Mouse (Mus musculus): ENCODE data around the gene Cdc6. TPM values are rescaled to one million over a fixed set of nuclear protein-coding genes. Genes with fewer than 3 reads are reported as not detected.
A peak's percentile ranks its signal among the peaks of the same experiment; 100 is the strongest.
"Not testable (repeated sequence)": the region's sequence is repeated elsewhere in the genome, so short reads cannot be mapped to it uniquely, and the experiment has no call there.

Gene Cdc6
- total and polyA plus RNA-seq, 3 experiments: 0.13 to 0.32 (median 0.14) TPM

GRCm38 (mm10) chr11:98930127-98930601 lies 22.6 kb downstream of the Cdc6 start:
- Histone ChIP-seq H3K36me3 (ENCODE audit: control insufficient read depth, insufficient read depth, low read length) (no peaks in the 10 kb centered on the region), H3K4me1 (ENCODE audit: control insufficient read depth, insufficient read depth, low read length) (peaks cover 26% of the 10 kb centered on the region), H3K79me2 (replicated peaks; ENCODE audit: control insufficient read depth, insufficient read depth, low read length) (no peaks in the 10 kb centered on the region), H3K4me3 (no peak overlapping the region), H3K27ac (peak overlapping the region; percentile 82), H3K27me3 (ENCODE audit: control insufficient read depth, insufficient read depth, low read length) (no peaks in the 10 kb centered on the region), H3K9ac (ENCODE audit: low read depth, low read length) (0 out of 2 replicates have a peak overlapping the region, but pooled peaks have one; percentile 24)
- peak; percentile 58 to 59 for DNase-seq
- no peak for TF ChIP-seq POLR2A (IDR thresholded peaks at IDR 0.05; ENCODE audit: insufficient read depth, low read depth, low read length)
- TF ChIP-seq EP300 (IDR thresholded peaks at IDR 0.05; ENCODE audit: insufficient read depth, low read depth, low read length): no peak
- TF ChIP-seq CTCF (IDR thresholded peaks at IDR 0.05): no peak
- 9% methylated on average over 7 of the region's 7 CpGs for WGBS
- intact Hi-C loops (cut with DNase I): loop anchor here (2.0 kb wide), 1 partner anchor 21 kb away; no protein-coding TSS in a partner anchor

- 0 out of 2 replicates have a peak, but pooled peaks have one; percentile 20 for TF ChIP-seq EP300 (IDR thresholded peaks at IDR 0.05; ENCODE audit: insufficient read depth, low read depth, low read length)
- no peak for TF ChIP-seq CTCF (IDR thresholded peaks at IDR 0.05)
- no peak for TF ChIP-seq POLR2A (IDR thresholded peaks at IDR 0.05; ENCODE audit: insufficient read depth, low read depth, low read length)
- 6% methylated on average over 10 of the region's 10 CpGs for WGBS
- no peaks in the 10 kb centered on the region for H3K79me2 ChIP-seq (replicated peaks; ENCODE audit: control insufficient read depth, insufficient read depth, low read length)
- no peak overlapping the region for H3K9ac ChIP-seq (ENCODE audit: low read depth, low read length)
- H3K36me3 ChIP-seq (ENCODE audit: control insufficient read depth, insufficient read depth, low read length): no peaks in the 10 kb centered on the region
- no peaks in the 10 kb centered on the region for H3K27me3 ChIP-seq (ENCODE audit: control insufficient read depth, insufficient read depth, low read length)
- H3K4me3 ChIP-seq: no peak overlapping the region
- intact Hi-C loops (cut with DNase I): loop anchor here (2.0 kb wide), 1 partner anchor 20 kb away; no protein-coding TSS in a partner anchor
- peak overlapping the region; percentile 82 for H3K27ac ChIP-seq
- H3K4me1 ChIP-seq (ENCODE audit: control insufficient read depth, insufficient read depth, low read length): peaks cover 31% of the 10 kb centered on the region
- peak; percentile 68 to 71 for DNase-seq
Observed at GRCm38 (mm10) chr11:98930773-98931512, 23.3 kb downstream of the Cdc6 start.

DNA sequence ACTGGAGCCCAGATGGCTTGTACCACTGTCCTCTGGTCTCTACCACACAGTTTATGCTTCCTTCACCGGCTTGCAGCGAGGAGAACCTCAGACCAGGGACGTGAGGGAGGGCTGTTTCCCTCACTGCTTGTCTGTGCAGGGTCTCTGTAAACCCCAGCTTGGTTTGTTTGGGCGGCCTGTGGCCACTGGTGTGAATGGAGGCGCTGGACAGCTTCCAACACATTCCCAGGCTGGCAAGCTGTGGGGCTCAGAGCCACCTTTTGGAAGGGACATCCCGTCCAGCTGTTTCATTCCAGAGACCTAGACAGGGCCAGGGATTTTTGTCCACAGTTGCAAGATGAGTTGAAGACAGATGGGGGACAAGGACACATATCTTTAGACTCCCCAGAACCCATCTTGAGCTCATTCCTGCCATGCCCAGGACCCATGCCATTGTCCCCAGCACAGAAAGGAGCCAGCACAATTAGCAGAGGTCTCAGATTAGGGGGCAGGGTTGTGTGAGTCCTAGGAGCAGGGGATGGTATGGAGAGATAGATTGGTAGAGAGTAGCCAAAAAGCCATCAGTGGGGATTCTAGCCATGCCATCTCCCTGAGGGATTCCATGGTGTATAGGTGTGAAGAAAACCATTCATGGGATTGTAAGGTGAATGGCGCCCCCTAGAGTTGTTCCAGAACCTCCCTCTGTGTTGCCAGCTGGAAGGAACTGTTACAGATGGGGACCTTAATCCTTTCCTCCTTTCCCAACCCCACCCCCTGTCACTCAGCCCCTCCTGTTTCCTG lies 24.1 kb downstream of the Cdc6 start:
- H3K79me2 ChIP-seq (replicated peaks; ENCODE audit: control insufficient read depth, insufficient read depth, low read length): no peaks in the 10 kb centered on the region
- no peaks in the 10 kb centered on the region for H3K36me3 ChIP-seq (ENCODE audit: control insufficient read depth, insufficient read depth, low read length)
- peaks cover 31% of the 10 kb centered on the region for H3K4me1 ChIP-seq (ENCODE audit: control insufficient read depth, insufficient read depth, low read length)
- DNase-seq: peak; percentile 55
- no peak overlapping the region for H3K4me3 ChIP-seq
- H3K27ac ChIP-seq: peak overlapping the region; percentile 82
- TF ChIP-seq CTCF (IDR thresholded peaks at IDR 0.05): peak; percentile 33; the same call in 1 of the 2 replicates
- no peak for TF ChIP-seq EP300 (IDR thresholded peaks at IDR 0.05; ENCODE audit: insufficient read depth, low read depth, low read length)
- 31% methylated on average over 7 of the region's 7 CpGs for WGBS
- no peaks in the 10 kb centered on the region for H3K27me3 ChIP-seq (ENCODE audit: control insufficient read depth, insufficient read depth, low read length)
- intact Hi-C loops (cut with DNase I): loop anchor here (2.0 kb wide), 1 partner anchor 19 kb away; no protein-coding TSS in a partner anchor
- no peak overlapping the region for H3K9ac ChIP-seq (ENCODE audit: low read depth, low read length)

GRCm38 (mm10) chr11:98932293-98933091 lies 24.9 kb downstream of the Cdc6 start:
- no peaks in the 10 kb centered on the region for H3K36me3 ChIP-seq (ENCODE audit: control insufficient read depth, insufficient read depth, low read length)
- H3K4me3 ChIP-seq: no peak overlapping the region
- no peaks in the 10 kb centered on the region for H3K79me2 ChIP-seq (replicated peaks; ENCODE audit: control insufficient read depth, insufficient read depth, low read length)
- no peaks in the 10 kb centered on the region for H3K27me3 ChIP-seq (ENCODE audit: control insufficient read depth, insufficient read depth, low read length)
- intact Hi-C loops (cut with DNase I): loop anchor here (1.0 kb wide), 1 partner anchor 40 kb away; no protein-coding TSS in a partner anchor
- peaks cover 31% of the 10 kb centered on the region for H3K4me1 ChIP-seq (ENCODE audit: control insufficient read depth, insufficient read depth, low read length)
- peak in 1 of 2 experiments; percentile 45 for DNase-seq
- no peak overlapping the region for H3K9ac ChIP-seq (ENCODE audit: low read depth, low read length)
- no peak for TF ChIP-seq EP300 (IDR thresholded peaks at IDR 0.05; ENCODE audit: insufficient read depth, low read depth, low read length)
- WGBS: 29% methylated on average over 19 of the region's 19 CpGs
- H3K27ac ChIP-seq: no peak overlapping the region

GRCm38 (mm10) chr11:98933151-98933550 lies 25.6 kb downstream of the Cdc6 start:
- no peaks in the 10 kb centered on the region for H3K27me3 ChIP-seq (ENCODE audit: control insufficient read depth, insufficient read depth, low read length)
- H3K4me3 ChIP-seq: no peak overlapping the region
- TF ChIP-seq POLR2A (IDR thresholded peaks at IDR 0.05; ENCODE audit: insufficient read depth, low read depth, low read length): no peak
- peak; percentile 45; the same call in 1 of the 2 replicates for TF ChIP-seq EP300 (IDR thresholded peaks at IDR 0.05; ENCODE audit: insufficient read depth, low read depth, low read length)
- TF ChIP-seq CTCF (IDR thresholded peaks at IDR 0.05): peak; percentile 84
- no peak overlapping the region for H3K9ac ChIP-seq (ENCODE audit: low read depth, low read length)
- WGBS: 14% methylated on average over 9 of the region's 9 CpGs
- no peak overlapping the region for H3K27ac ChIP-seq
- no peaks in the 10 kb centered on the region for H3K79me2 ChIP-seq (replicated peaks; ENCODE audit: control insufficient read depth, insufficient read depth, low read length)
- peak; percentile 80 to 84 for DNase-seq
- H3K36me3 ChIP-seq (ENCODE audit: control insufficient read depth, insufficient read depth, low read length): no peaks in the 10 kb centered on the region
- intact Hi-C loops (cut with DNase I): loop anchor here (1.0 kb wide), 1 partner anchor 39 kb away; no protein-coding TSS in a partner anchor
- H3K4me1 ChIP-seq (ENCODE audit: control insufficient read depth, insufficient read depth, low read length): peaks cover 31% of the 10 kb centered on the region

DNA sequence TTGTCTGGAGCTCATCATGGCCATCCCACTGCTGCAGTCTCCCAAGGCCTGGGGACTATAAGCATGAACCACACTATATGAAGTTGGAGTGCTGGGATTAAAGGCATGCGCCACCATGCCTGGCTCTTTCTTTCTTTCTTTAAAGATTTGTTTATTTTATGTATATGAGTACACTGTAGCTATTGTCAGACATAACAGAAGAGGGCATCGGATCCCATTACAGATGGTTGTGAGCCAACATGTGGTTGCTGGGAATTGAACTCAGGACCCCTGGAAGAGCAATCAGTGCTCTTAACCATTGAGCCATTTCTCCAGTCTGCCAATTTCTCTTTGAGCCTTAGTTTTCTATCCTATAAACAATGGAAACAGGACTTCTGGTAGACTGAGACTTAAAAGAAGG lies 26.2 kb downstream of the Cdc6 start:
- DNase-seq; H3K36me3 ChIP-seq (ENCODE audit: control insufficient read depth, insufficient read depth, low read length); H3K27me3 ChIP-seq (ENCODE audit: control insufficient read depth, insufficient read depth, low read length); H3K79me2 ChIP-seq (replicated peaks; ENCODE audit: control insufficient read depth, insufficient read depth, low read length); H3K9ac ChIP-seq (ENCODE audit: low read depth, low read length); H3K4me3 ChIP-seq; H3K27ac ChIP-seq: not testable (repeated sequence)
- WGBS: 94% methylated on average over 2 of the region's 2 CpGs
- peaks cover 36% of the 10 kb centered on the region for H3K4me1 ChIP-seq (ENCODE audit: control insufficient read depth, insufficient read depth, low read length)
- intact Hi-C loops (cut with DNase I): loop anchor here (1.0 kb wide), 1 partner anchor 38 kb away; no protein-coding TSS in a partner anchor

All from heart, adult 2 months (tissue).